Mouse (Mus musculus): Measurements from ENCODE around the gene Gm10591. TPM values are rescaled to one million over a fixed set of nuclear protein-coding genes. Genes with fewer than 3 reads are reported as not detected.
"Not testable (repeated sequence)": the region's sequence is repeated elsewhere in the genome, so short reads cannot be mapped to it uniquely, and the experiment has no call there.

Gm10591 gene
- polyA plus RNA-seq (2014; fragmentation: Nextera tagmentation; extraction: Ambion mirVana) = not detected in 2 replicates

GRCm38 (mm10) chr4:42611895-42612294 is at the start of gene Gm10591:
Gene Gm10591 (plus strand): TSS chr4:42612195.
- ATAC-seq (ENCODE audit: low FRiP score); H3K9ac ChIP-seq; H3K27me3 ChIP-seq (ENCODE audit: control insufficient read depth, insufficient read depth, low read length); H3K36me3 ChIP-seq (replicated peaks; ENCODE audit: control insufficient read depth, insufficient read depth); DNase-seq (ENCODE audit: low spot score); H3K9me3 ChIP-seq (ENCODE audit: control insufficient read depth, low read length); H3K4me1 ChIP-seq (replicated peaks; ENCODE audit: control insufficient read depth, insufficient read depth, low read length); H3K4me3 ChIP-seq (replicated peaks; ENCODE audit: low read length); H3K27ac ChIP-seq; H3K4me2 ChIP-seq (replicated peaks): not testable (repeated sequence)
- no CpG with 5 or more reads among the region's 5 CpGs for WGBS

GRCm38 (mm10) chr4:42629419-42629818 is 17.4 kb downstream of the Gm10591 start, which contains the start of gene Gm2564:
Gene Gm2564 (plus strand): TSS chr4:42629719.
- WGBS = no CpG with 5 or more reads among the region's 8 CpGs
- H3K4me2 ChIP-seq (replicated peaks); ATAC-seq (ENCODE audit: low FRiP score): not testable (repeated sequence)

GRCm38 (mm10) chr4:42654951-42655350 is 43.0 kb downstream of the Gm10591 start, which contains the start of gene Ccl27b:
Gene Ccl27b (plus strand): TSS chr4:42655251.
- H3K27ac ChIP-seq; H3K27me3 ChIP-seq (ENCODE audit: control insufficient read depth, insufficient read depth, low read length); H3K4me2 ChIP-seq (replicated peaks); H3K4me3 ChIP-seq (replicated peaks; ENCODE audit: low read length); DNase-seq (ENCODE audit: low spot score); H3K9ac ChIP-seq; ATAC-seq (ENCODE audit: low FRiP score); H3K9me3 ChIP-seq (ENCODE audit: control insufficient read depth, low read length); H3K4me1 ChIP-seq (replicated peaks; ENCODE audit: control insufficient read depth, insufficient read depth, low read length); H3K36me3 ChIP-seq (replicated peaks; ENCODE audit: control insufficient read depth, insufficient read depth): not testable (repeated sequence)
- no CpG with 5 or more reads among the region's 9 CpGs for whole genome bisulfite sequencing

More at GRCm38 (mm10) chr4:42629419-42629818, 17.4 kb downstream of the Gm10591 start, which contains the start of gene Gm2564:
- not testable (repeated sequence) for H3K9ac ChIP-seq; H3K27ac ChIP-seq; DNase-seq (ENCODE audit: low spot score); H3K27me3 ChIP-seq (ENCODE audit: control insufficient read depth, insufficient read depth, low read length); H3K9me3 ChIP-seq (ENCODE audit: control insufficient read depth, low read length); H3K4me3 ChIP-seq (replicated peaks; ENCODE audit: low read length); H3K4me1 ChIP-seq (replicated peaks; ENCODE audit: control insufficient read depth, insufficient read depth, low read length); H3K36me3 ChIP-seq (replicated peaks; ENCODE audit: control insufficient read depth, insufficient read depth)

- H3K9me3 ChIP-seq (ENCODE audit: control insufficient read depth, low read length); DNase-seq (ENCODE audit: low spot score); H3K9ac ChIP-seq; H3K4me3 ChIP-seq (replicated peaks; ENCODE audit: low read length); H3K27ac ChIP-seq; ATAC-seq (ENCODE audit: low FRiP score); H3K27me3 ChIP-seq (ENCODE audit: control insufficient read depth, insufficient read depth, low read length); H3K4me2 ChIP-seq (replicated peaks); H3K4me1 ChIP-seq (replicated peaks; ENCODE audit: control insufficient read depth, insufficient read depth, low read length); H3K36me3 ChIP-seq (replicated peaks; ENCODE audit: control insufficient read depth, insufficient read depth): not testable (repeated sequence)
- WGBS = no CpG with 5 or more reads among the region's 3 CpGs
Measured at GRCm38 (mm10) chr4:42661793-42662192, 49.8 kb downstream of the Gm10591 start, which contains the start of gene Il11ra2. Gene Il11ra2 (minus strand): TSS chr4:42661893.

Other genes with a start within 250 kb of the Gm10591 start
- gene Gm21586, start 172.8 kb upstream of the Gm10591 start, polyA plus RNA-seq (2014; fragmentation: Nextera tagmentation; extraction: Ambion mirVana) = not detected in 2 replicates
- 0.29 and 0.41 TPM in 2 replicates for gene Gm2163, start 145.4 kb upstream of the Gm10591 start, polyA plus RNA-seq (2014; fragmentation: Nextera tagmentation; extraction: Ambion mirVana)
- gene Fam205a2, start 84.0 kb upstream of the Gm10591 start, polyA plus RNA-seq (2014; fragmentation: Nextera tagmentation; extraction: Ambion mirVana) = 0.17 TPM in 1 of 2 replicates, not detected in the other
- 0.65 TPM in 1 of 2 replicates, not detected in the other for gene Gm2564, start 17.5 kb downstream of the Gm10591 start, polyA plus RNA-seq (2014; fragmentation: Nextera tagmentation; extraction: Ambion mirVana)
- not detected in 2 replicates for gene Ccl27b, start 43.1 kb downstream of the Gm10591 start, polyA plus RNA-seq (2014; fragmentation: Nextera tagmentation; extraction: Ambion mirVana)
- not detected in 2 replicates for gene Il11ra2, start 49.7 kb downstream of the Gm10591 start, polyA plus RNA-seq (2014; fragmentation: Nextera tagmentation; extraction: Ambion mirVana)
- gene 4930578G10Rik, start 123.3 kb downstream of the Gm10591 start, polyA plus RNA-seq (2014; fragmentation: Nextera tagmentation; extraction: Ambion mirVana) = 0.37 and 0.67 TPM in 2 replicates
- gene Ccl19, start 144.4 kb downstream of the Gm10591 start, polyA plus RNA-seq (2014; fragmentation: Nextera tagmentation; extraction: Ambion mirVana) = not detected in 2 replicates
- 1.4 and 1.7 TPM in 2 replicates for gene Ccl21a, start 161.8 kb downstream of the Gm10591 start, polyA plus RNA-seq (2014; fragmentation: Nextera tagmentation; extraction: Ambion mirVana)
- 0.10 and 0.12 TPM in 2 replicates for gene Fam205a1, start 241.7 kb downstream of the Gm10591 start, polyA plus RNA-seq (2014; fragmentation: Nextera tagmentation; extraction: Ambion mirVana)
- 0.62 and 0.73 TPM in 2 replicates for gene Gm12394, start 244.6 kb downstream of the Gm10591 start, polyA plus RNA-seq (2014; fragmentation: Nextera tagmentation; extraction: Ambion mirVana)

All from hindbrain, embryonic 14.5 days (tissue).